In the genomic region with DNA sequence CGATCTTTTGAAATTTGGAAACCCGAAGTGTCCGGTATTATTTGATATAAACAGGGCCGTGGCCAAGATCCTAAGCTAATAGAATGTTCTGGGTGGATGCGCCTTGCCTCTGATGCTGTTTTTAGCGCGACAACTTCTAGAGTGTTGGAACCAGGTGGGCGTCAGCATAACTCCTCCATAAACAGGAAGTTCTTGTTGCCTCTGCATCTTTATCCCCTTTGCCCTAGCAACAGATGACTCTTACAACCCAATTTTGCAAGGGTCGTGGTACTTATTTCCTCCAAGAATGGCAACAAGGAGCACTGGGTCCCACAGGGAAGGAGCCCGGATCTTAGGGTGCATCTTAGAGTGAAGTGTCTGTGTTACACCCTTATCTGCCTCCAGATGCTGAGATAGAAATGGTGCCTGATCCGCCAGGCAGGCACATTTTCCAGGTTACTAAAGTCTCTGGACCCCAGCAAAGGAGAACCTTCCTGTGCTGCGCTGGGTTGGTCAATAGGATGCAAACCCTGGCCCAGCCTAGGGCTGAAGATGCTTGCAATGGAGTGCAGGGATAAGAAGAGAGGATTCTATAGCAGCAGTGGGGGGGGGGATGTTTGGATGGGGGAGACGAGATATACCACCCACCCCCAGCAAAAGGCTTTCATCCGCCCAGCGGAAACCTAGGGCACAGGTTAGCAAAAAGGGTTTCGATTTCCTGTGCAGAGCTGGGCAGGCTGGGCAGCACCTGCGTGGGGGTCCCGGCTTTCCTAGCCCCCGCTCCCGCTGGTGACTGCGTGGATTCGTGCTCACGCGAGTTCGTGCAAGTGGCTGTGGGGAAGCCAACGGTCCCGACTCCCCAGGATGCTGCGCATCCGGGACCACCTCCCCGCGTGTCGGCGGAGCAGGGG, we compare ENCODE assay signal across 8 mouse cellular contexts. TPM values are rescaled to one million over a fixed set of nuclear protein-coding genes. Genes with fewer than 3 reads are reported as not detected.
A peak's percentile ranks its signal among the peaks of the same experiment; 100 is the strongest.
DNase-seq lines count a peak whose midpoint lies in the region; ATAC-seq and TF ChIP-seq lines count a peak whose summit lies in the region.

No protein-coding gene starts in this region.

- H3K79me2 ChIP-seq in myocyte (ENCODE audit: control insufficient read depth, insufficient read depth), result peaks cover 15% of the 10 kb centered on the region

- H3K27me3 ChIP-seq in testis, adult 2 months (ENCODE audit: control insufficient read depth, insufficient read depth, low read length), result peaks cover 3% of the 10 kb centered on the region; the same call in 1 of the 2 replicates
- H3K27me3 ChIP-seq in intestine, embryonic 14.5 days (replicated peaks; ENCODE audit: control insufficient read depth, insufficient read depth, low read length), result peaks cover 4% of the 10 kb centered on the region; the same call in 1 of the 2 replicates
- no peaks in the 10 kb centered on the region for H3K27me3 ChIP-seq in myocyte (ENCODE audit: control insufficient read depth, insufficient read depth, insufficient read length)

- peaks cover 14% of the 10 kb centered on the region for H3K4me1 ChIP-seq in testis, adult 2 months (ENCODE audit: control insufficient read depth, insufficient read depth, low read length)
- no peaks in the 10 kb centered on the region; the same call in 1 of the 2 replicates for H3K4me1 ChIP-seq in intestine, embryonic 14.5 days (replicated peaks; ENCODE audit: control insufficient read depth, insufficient read depth, low read length)

- WGBS in intestine, embryonic 14.5 days, result 21% methylated on average over 33 of the region's 33 CpGs

- peak overlapping the region; percentile 67 for H3K4me3 ChIP-seq in testis, adult 2 months (ENCODE audit: control insufficient read depth, low read depth, low read length)
- H3K4me3 ChIP-seq in intestine, embryonic 14.5 days (ENCODE audit: low read depth, low read length), result peak overlapping the region; percentile 62
- H3K4me3 ChIP-seq in myocyte, result peak overlapping the region; percentile 56

- peak overlapping the region; percentile 27 for H3ac ChIP-seq in myocyte (ENCODE audit: control insufficient read depth, insufficient read length)

- H3K9ac ChIP-seq in intestine, embryonic 14.5 days (ENCODE audit: low read length), result peak overlapping the region; percentile 49

- no peak for TF ChIP-seq POLR2A in testis, adult 2 months (IDR thresholded peaks at IDR 0.05; ENCODE audit: control insufficient read depth, low read depth, low read length)
- TF ChIP-seq POLR2A in myocyte (IDR thresholded peaks at IDR 0.05; ENCODE audit: insufficient read length, low read depth), result no peak

- H3K36me3 ChIP-seq in testis, adult 2 months (ENCODE audit: control insufficient read depth, insufficient read depth, low read length), result no peaks in the 10 kb centered on the region
- no peaks in the 10 kb centered on the region for H3K36me3 ChIP-seq in intestine, embryonic 14.5 days (ENCODE audit: control insufficient read depth, insufficient read depth, low read length)
- peaks cover 7% of the 10 kb centered on the region for H3K36me3 ChIP-seq in myocyte (ENCODE audit: control insufficient read depth, insufficient read depth)

- no peak for DNase-seq in cerebellum, postnatal 36 days
- DNase-seq in testis, postnatal 10 days (ENCODE audit: low spot score), result no peak
- peak; percentile 53 for DNase-seq in intestine, embryonic 14.5 days (ENCODE audit: low spot score)
- DNase-seq in spleen, adult 12 weeks (ENCODE audit: low spot score), result no peak
- no peak for DNase-seq in gastrocnemius, adult 18-20 months (ENCODE audit: low spot score)

- no peak for TF ChIP-seq CTCF in testis, adult 2 months (IDR thresholded peaks at IDR 0.05; ENCODE audit: control insufficient read depth, insufficient read depth, insufficient replicate concordance, low read depth, low read length)

- no peaks in the 10 kb centered on the region for H3K9me3 ChIP-seq in intestine, embryonic 14.5 days (ENCODE audit: control insufficient read depth, low read length)

- no peak overlapping the region for H3K27ac ChIP-seq in testis, adult 2 months (ENCODE audit: control insufficient read depth, insufficient read depth, low read depth, low read length)
- no peak overlapping the region for H3K27ac ChIP-seq in intestine, embryonic 14.5 days (ENCODE audit: low read depth)

- H3K4me2 ChIP-seq in intestine, embryonic 14.5 days (ENCODE audit: low read length), result peak overlapping the region; percentile 99
- H3K4me2 ChIP-seq in myocyte (ENCODE audit: low read depth), result peak overlapping the region; percentile 87

- peak; percentile 54 for ATAC-seq in cerebellum, adult (ENCODE audit: insufficient number of reproducible peaks, low FRiP score, low TSS enrichment)
- ATAC-seq in intestine, embryonic 14.5 days (replicated peaks; ENCODE audit: low FRiP score, low TSS enrichment, low read depth), result 0 out of 2 replicates have a peak, but pooled peaks have one; percentile 8

TF ChIP-seq in myocyte, 11 proteins besides CTCF, POLR2A, EP300 and RAD21:
- TF ChIP-seq TCF3 (IDR thresholded peaks at IDR 0.05; ENCODE audit: insufficient read length, low read depth) (no peak), E2F4 (IDR thresholded peaks at IDR 0.05; ENCODE audit: insufficient read depth) (no peak)
TF ChIP-seq in myocyte: peak in this region for 0.

RNA-seq across cellular contexts. Expression of a gene that starts 0.8 kb away (rescaled TPM):
- polyA plus RNA-seq in testis, adult 2 months (2012; rRNA removed), result 0.05 and 0.30 TPM in 2 replicates
- 1.2 and 1.5 TPM in 2 replicates for polyA plus RNA-seq in intestine, embryonic 14.5 days (2014; fragmentation: Nextera tagmentation; extraction: Ambion mirVana)
- 11.1 TPM for polyA plus RNA-seq in myocyte (2012; fragmentation: generic; extraction: Trizol)
- under 1 TPM; 0.31 to 0.32 TPM for total RNA-seq in gastrocnemius, adult 18-20 months (2021)
